In genomic region chr11:97546804-97547411, GRCm38 (mm10) we compare ENCODE assay signal across 8 mouse cellular contexts. TPM values are rescaled to one million over a fixed set of nuclear protein-coding genes. Genes with fewer than 3 reads are reported as not detected.
DNase-seq lines count a peak whose midpoint lies in the region; ATAC-seq and TF ChIP-seq lines count a peak whose summit lies in the region.

No protein-coding gene starts in this region.

- H3K27me3 ChIP-seq in heart, postnatal 0 days (ENCODE audit: control insufficient read depth, insufficient read depth, low read length): peaks cover 100% of the 10 kb centered on the region
- peaks cover 100% of the 10 kb centered on the region for H3K27me3 ChIP-seq in limb, embryonic 10.5 days (ENCODE audit: low read depth, poor library complexity, severe bottlenecking)
- H3K27me3 ChIP-seq in midbrain, postnatal 0 days (ENCODE audit: insufficient read depth, low read length): no peaks in the 10 kb centered on the region; the same call in 1 of the 2 replicates

- H3K27ac ChIP-seq in heart, postnatal 0 days (ENCODE audit: low read depth): no peak overlapping the region
- peak overlapping the region; percentile 72 for H3K27ac ChIP-seq in limb, embryonic 10.5 days
- no peak overlapping the region for H3K27ac ChIP-seq in midbrain, postnatal 0 days (ENCODE audit: low read depth, low read length)

- TF ChIP-seq CTCF in heart, postnatal 0 days (IDR thresholded peaks at IDR 0.05; ENCODE audit: low read depth): no peak
- no peak for TF ChIP-seq CTCF in midbrain, postnatal 0 days (IDR thresholded peaks at IDR 0.05)

- no peaks in the 10 kb centered on the region for H3K36me3 ChIP-seq in heart, postnatal 0 days (replicated peaks; ENCODE audit: control insufficient read depth, insufficient read depth, low read length)
- no peaks in the 10 kb centered on the region for H3K36me3 ChIP-seq in limb, embryonic 10.5 days
- H3K36me3 ChIP-seq in midbrain, postnatal 0 days (ENCODE audit: insufficient read depth, low read length): peaks cover 4% of the 10 kb centered on the region

- H3K9ac ChIP-seq in heart, postnatal 0 days (replicated peaks; ENCODE audit: low read depth, low read length): no peak overlapping the region
- peak overlapping the region; percentile 59 for H3K9ac ChIP-seq in midbrain, postnatal 0 days (replicated peaks; ENCODE audit: low read length, poor library complexity, severe bottlenecking)

- H3K4me1 ChIP-seq in heart, postnatal 0 days (ENCODE audit: control insufficient read depth, insufficient read depth): 0 out of 2 replicates have a peak, but pooled peaks cover 5% of the 10 kb centered on the region
- peaks cover 46% of the 10 kb centered on the region for H3K4me1 ChIP-seq in limb, embryonic 10.5 days
- H3K4me1 ChIP-seq in midbrain, postnatal 0 days (ENCODE audit: insufficient read depth, low read length): peaks cover 14% of the 10 kb centered on the region

- no peaks in the 10 kb centered on the region for H3K9me3 ChIP-seq in heart, postnatal 0 days (replicated peaks; ENCODE audit: control insufficient read depth, low read length)
- H3K9me3 ChIP-seq in limb, embryonic 10.5 days (replicated peaks): no peaks in the 10 kb centered on the region
- H3K9me3 ChIP-seq in midbrain, postnatal 0 days (ENCODE audit: low read length): no peaks in the 10 kb centered on the region

- under 1% methylated on average over 49 of the region's 73 CpGs for WGBS in heart, postnatal 0 days
- under 1% methylated on average over 69 of the region's 73 CpGs for WGBS in limb, embryonic 10.5 days
- 1% methylated on average over 37 of the region's 73 CpGs for WGBS in midbrain, postnatal 0 days

- TF ChIP-seq EP300 in heart, postnatal 0 days (IDR thresholded peaks at IDR 0.05; ENCODE audit: low read depth): no peak

- peak overlapping the region; percentile 56 for H3K4me3 ChIP-seq in heart, postnatal 0 days (ENCODE audit: low read depth, low read length)
- H3K4me3 ChIP-seq in limb, embryonic 10.5 days: peak overlapping the region; percentile 72
- H3K4me3 ChIP-seq in midbrain, postnatal 0 days (ENCODE audit: low read depth, low read length): peak overlapping the region; percentile 42

- peak; percentile 25; the same call in 1 of the 2 replicates for ATAC-seq in heart, postnatal 0 days (ENCODE audit: insufficient read depth, low read depth)
- ATAC-seq in midbrain, postnatal 0 days (ENCODE audit: low FRiP score): peak; percentile 48; the same call in 1 of the 2 replicates

- peak overlapping the region; percentile 86 for H3K4me2 ChIP-seq in heart, postnatal 0 days (ENCODE audit: low read depth, low read length)
- H3K4me2 ChIP-seq in midbrain, postnatal 0 days (ENCODE audit: low read depth, low read length, poor library complexity, severe bottlenecking): peak overlapping the region; percentile 65

- DNase-seq in ovary, postnatal 36 days (ENCODE audit: low spot score): peak; percentile 46
- DNase-seq in ovary, postnatal 14 days (ENCODE audit: low spot score): no peak
- DNase-seq in embryo, embryonic 10 days (ENCODE audit: low spot score): peak; percentile 85
- no peak for DNase-seq in heart, postnatal 0 days (ENCODE audit: low spot score)
- peak; percentile 80 for DNase-seq in limb, embryonic 10.5 days (ENCODE audit: low spot score)
- DNase-seq in midbrain, postnatal 0 days (ENCODE audit: low spot score): no peak
- DNase-seq in adipocyte (ENCODE audit: low spot score): no peak
- DNase-seq in frontal cortex, postnatal 36 days (ENCODE audit: low spot score in 2 of 2): no peak

RNA-seq across cellular contexts. Expression of gene Srcin1, which starts 29.1 kb away (rescaled TPM):
- total RNA-seq in heart, postnatal 0 days (2014; rRNA removed; ENCODE audit: low replicate concordance): not detected in 2 replicates
- 0.04 TPM in 1 of 2 replicates, not detected in the other for polyA plus RNA-seq in heart, postnatal 0 days (2015; fragmentation: Nextera tagmentation; extraction: Ambion mirVana)
- polyA plus RNA-seq in limb, embryonic 10.5 days (2016; fragmentation: Nextera tagmentation; extraction: Ambion mirVana): 0.24 and 0.25 TPM in 2 replicates
- total RNA-seq in midbrain, postnatal 0 days (2014; rRNA removed): 95.0 and 100 TPM in 2 replicates
- polyA plus RNA-seq in midbrain, postnatal 0 days (2015; fragmentation: Nextera tagmentation; extraction: Ambion mirVana): 13.1 and 14.0 TPM in 2 replicates

RNA-seq across cellular contexts. Expression of gene 4933428G20Rik, which starts 46.8 kb away (rescaled TPM):
- not detected in 2 replicates for total RNA-seq in heart, postnatal 0 days (2014; rRNA removed; ENCODE audit: low replicate concordance)
- polyA plus RNA-seq in heart, postnatal 0 days (2015; fragmentation: Nextera tagmentation; extraction: Ambion mirVana): 0.45 TPM in 2 replicates
- polyA plus RNA-seq in limb, embryonic 10.5 days (2016; fragmentation: Nextera tagmentation; extraction: Ambion mirVana): 0.49 and 0.54 TPM in 2 replicates
- 0.28 TPM in 1 of 2 replicates, not detected in the other for total RNA-seq in midbrain, postnatal 0 days (2014; rRNA removed)
- polyA plus RNA-seq in midbrain, postnatal 0 days (2015; fragmentation: Nextera tagmentation; extraction: Ambion mirVana): 0.34 and 0.91 TPM in 2 replicates

Comparison
In these comparisons a context has a peak if more than half of its experiments do, and no peak if none do; other contexts are left out.
1. DNase-seq: peak in ovary, postnatal 36 days (single experiment), embryo, embryonic 10 days (single experiment) and limb, embryonic 10.5 days (single experiment); none in ovary, postnatal 14 days (single experiment), heart, postnatal 0 days (single experiment), midbrain, postnatal 0 days (single experiment), adipocyte (single experiment) and frontal cortex, postnatal 36 days (0 of 2).
2. RNA of gene Srcin1, which starts 29.1 kb away (polyA plus RNA-seq): 13.1 to 14.0 TPM in midbrain, postnatal 0 days; 0.24 to 0.25 TPM in limb, embryonic 10.5 days and 0.04 TPM in heart, postnatal 0 days; every median in the first group is over 10 times any median in the second.
3. Peak in every context shown above with its lines, with median percentiles within 50 percentile points of each other: H3K4me3 ChIP-seq.